Mouse (Mus musculus): ENCODE data around the gene Itgb5. TPM values are rescaled to one million over a fixed set of nuclear protein-coding genes. Genes with fewer than 3 reads are reported as not detected.

Itgb5 gene
- 116 and 121 TPM in 2 replicates for polyA plus RNA-seq (2014; fragmentation: Nextera tagmentation; extraction: Ambion mirVana)

- 1% methylated on average over 24 of the region's 43 CpGs for WGBS
- H3K4me1 ChIP-seq (ENCODE audit: control insufficient read depth, insufficient read depth, low read length): peaks cover 31% of the 10 kb centered on the region
- peak within 1 kb of the TSS; percentile 92 for H3K9ac ChIP-seq (ENCODE audit: low read depth, low read length)
- H3K36me3 ChIP-seq (ENCODE audit: control insufficient read depth, insufficient read depth, low read length): no peaks in the 10 kb centered on the region
- H3K9me3 ChIP-seq (ENCODE audit: control insufficient read depth, low read length): no peaks in the 10 kb centered on the region
- H3K4me3 ChIP-seq (ENCODE audit: low read depth, low read length): peak within 1 kb of the TSS; percentile 89
- peak within 1 kb of the TSS; percentile 79 for H3K4me2 ChIP-seq (ENCODE audit: low read depth, low read length)
- peak; percentile 76 for ATAC-seq (ENCODE audit: low read depth)
- no peaks in the 10 kb centered on the region for H3K27me3 ChIP-seq (replicated peaks; ENCODE audit: control insufficient read depth, insufficient read depth, low read length)
- peak; percentile 69 for DNase-seq (ENCODE audit: low spot score)
- H3K27ac ChIP-seq (replicated peaks; ENCODE audit: low read depth, low read length): peak within 1 kb of the TSS; percentile 91
Observed at GRCm38 (mm10) chr16:33829301-33829831, at the start of gene Itgb5. Itgb5 (plus strand) TSS chr16:33829665.

GRCm38 (mm10) chr16:33781789-33782728, 47.4 kb upstream of the Itgb5 start:
- no peak for DNase-seq (ENCODE audit: low spot score)
- H3K9ac ChIP-seq (ENCODE audit: low read depth, low read length): no peak overlapping the region
- H3K4me2 ChIP-seq (ENCODE audit: low read depth, low read length): no peak overlapping the region
- 64% methylated on average over 5 of the region's 5 CpGs for WGBS
- no peak for ATAC-seq (ENCODE audit: low read depth)
- H3K27ac ChIP-seq (replicated peaks; ENCODE audit: low read depth, low read length): no peak overlapping the region
- no peaks in the 10 kb centered on the region for H3K27me3 ChIP-seq (replicated peaks; ENCODE audit: control insufficient read depth, insufficient read depth, low read length)
- no peak overlapping the region for H3K4me3 ChIP-seq (ENCODE audit: low read depth, low read length)
- H3K9me3 ChIP-seq (ENCODE audit: control insufficient read depth, low read length): no peaks in the 10 kb centered on the region
- H3K36me3 ChIP-seq (ENCODE audit: control insufficient read depth, insufficient read depth, low read length): no peaks in the 10 kb centered on the region
- no peaks in the 10 kb centered on the region for H3K4me1 ChIP-seq (ENCODE audit: control insufficient read depth, insufficient read depth, low read length)

GRCm38 (mm10) chr16:33782729-33783091, 46.8 kb upstream of the Itgb5 start:
- no peak overlapping the region for H3K4me2 ChIP-seq (ENCODE audit: low read depth, low read length)
- DNase-seq (ENCODE audit: low spot score) (no peak), ATAC-seq (ENCODE audit: low read depth) (no peak)
- H3K36me3 ChIP-seq (ENCODE audit: control insufficient read depth, insufficient read depth, low read length): no peaks in the 10 kb centered on the region
- H3K9ac ChIP-seq (ENCODE audit: low read depth, low read length): no peak overlapping the region
- H3K4me1 ChIP-seq (ENCODE audit: control insufficient read depth, insufficient read depth, low read length): no peaks in the 10 kb centered on the region
- no peaks in the 10 kb centered on the region for H3K9me3 ChIP-seq (ENCODE audit: control insufficient read depth, low read length)
- 83% methylated on average over 1 of the region's 1 CpGs for WGBS
- no peaks in the 10 kb centered on the region for H3K27me3 ChIP-seq (replicated peaks; ENCODE audit: control insufficient read depth, insufficient read depth, low read length)
- H3K4me3 ChIP-seq (ENCODE audit: low read depth, low read length): no peak overlapping the region
- no peak overlapping the region for H3K27ac ChIP-seq (replicated peaks; ENCODE audit: low read depth, low read length)

- no peaks in the 10 kb centered on the region for H3K9me3 ChIP-seq (ENCODE audit: control insufficient read depth, low read length)
- H3K27me3 ChIP-seq (replicated peaks; ENCODE audit: control insufficient read depth, insufficient read depth, low read length): no peaks in the 10 kb centered on the region
Observed at GRCm38 (mm10) chr16:33784547-33784946, 44.9 kb upstream of the Itgb5 start.

GRCm38 (mm10) chr16:33785092-33785704, 44.3 kb upstream of the Itgb5 start:
- H3K27me3 ChIP-seq (replicated peaks; ENCODE audit: control insufficient read depth, insufficient read depth, low read length): no peaks in the 10 kb centered on the region
- H3K9ac ChIP-seq (ENCODE audit: low read depth, low read length): no peak overlapping the region
- H3K36me3 ChIP-seq (ENCODE audit: control insufficient read depth, insufficient read depth, low read length): no peaks in the 10 kb centered on the region
- DNase-seq (ENCODE audit: low spot score): no peak
- no peaks in the 10 kb centered on the region for H3K4me1 ChIP-seq (ENCODE audit: control insufficient read depth, insufficient read depth, low read length)
- no peak overlapping the region for H3K27ac ChIP-seq (replicated peaks; ENCODE audit: low read depth, low read length)
- H3K4me2 ChIP-seq (ENCODE audit: low read depth, low read length): no peak overlapping the region
- no peak overlapping the region for H3K4me3 ChIP-seq (ENCODE audit: low read depth, low read length)
- no peak for ATAC-seq (ENCODE audit: low read depth)
- WGBS: 50% methylated on average over 8 of the region's 8 CpGs
- H3K9me3 ChIP-seq (ENCODE audit: control insufficient read depth, low read length): no peaks in the 10 kb centered on the region

More at GRCm38 (mm10) chr16:33784547-33784946, 44.9 kb upstream of the Itgb5 start:
- H3K9ac ChIP-seq (ENCODE audit: low read depth, low read length): no peak overlapping the region
- DNase-seq (ENCODE audit: low spot score): no peak
- WGBS: 81% methylated on average over 1 of the region's 1 CpGs
- no peak overlapping the region for H3K4me2 ChIP-seq (ENCODE audit: low read depth, low read length)
- H3K27ac ChIP-seq (replicated peaks; ENCODE audit: low read depth, low read length): no peak overlapping the region
- no peak for ATAC-seq (ENCODE audit: low read depth)
- no peaks in the 10 kb centered on the region for H3K4me1 ChIP-seq (ENCODE audit: control insufficient read depth, insufficient read depth, low read length)
- no peak overlapping the region for H3K4me3 ChIP-seq (ENCODE audit: low read depth, low read length)
- no peaks in the 10 kb centered on the region for H3K36me3 ChIP-seq (ENCODE audit: control insufficient read depth, insufficient read depth, low read length)

GRCm38 (mm10) chr16:33786657-33787390, 42.6 kb upstream of the Itgb5 start:
- Histone ChIP-seq H3K27ac (replicated peaks; ENCODE audit: low read depth, low read length) (no peak overlapping the region), H3K4me3 (ENCODE audit: low read depth, low read length) (no peak overlapping the region), H3K36me3 (ENCODE audit: control insufficient read depth, insufficient read depth, low read length) (no peaks in the 10 kb centered on the region), H3K9me3 (ENCODE audit: control insufficient read depth, low read length) (no peaks in the 10 kb centered on the region), H3K27me3 (replicated peaks; ENCODE audit: control insufficient read depth, insufficient read depth, low read length) (no peaks in the 10 kb centered on the region), H3K4me1 (ENCODE audit: control insufficient read depth, insufficient read depth, low read length) (no peaks in the 10 kb centered on the region), H3K9ac (ENCODE audit: low read depth, low read length) (no peak overlapping the region), H3K4me2 (ENCODE audit: low read depth, low read length) (no peak overlapping the region)
- DNase-seq (ENCODE audit: low spot score) (no peak), ATAC-seq (ENCODE audit: low read depth) (no peak)
- WGBS: 81% methylated on average over 7 of the region's 7 CpGs

- WGBS: 76% methylated on average over 10 of the region's 10 CpGs
- Histone ChIP-seq H3K4me3 (ENCODE audit: low read depth, low read length) (no peak within 1 kb of the TSS), H3K9ac (ENCODE audit: low read depth, low read length) (no peak within 1 kb of the TSS), H3K27ac (replicated peaks; ENCODE audit: low read depth, low read length) (no peak within 1 kb of the TSS), H3K4me2 (ENCODE audit: low read depth, low read length) (no peak within 1 kb of the TSS), H3K36me3 (ENCODE audit: control insufficient read depth, insufficient read depth, low read length) (no peaks in the 10 kb centered on the region), H3K4me1 (ENCODE audit: control insufficient read depth, insufficient read depth, low read length) (no peaks in the 10 kb centered on the region), H3K27me3 (replicated peaks; ENCODE audit: control insufficient read depth, insufficient read depth, low read length) (no peaks in the 10 kb centered on the region), H3K9me3 (ENCODE audit: control insufficient read depth, low read length) (no peaks in the 10 kb centered on the region)
- no peak for DNase-seq (ENCODE audit: low spot score)
- ATAC-seq (ENCODE audit: low read depth): no peak
Observed at GRCm38 (mm10) chr16:33793846-33794791, 35.3 kb upstream of the Itgb5 start, which contains the start of gene Muc13. Muc13 (plus strand) TSS chr16:33794037.

Data from embryonic facial prominence, embryonic 14.5 days (tissue).